Mouse (Mus musculus) liver, embryonic 12.5 days (tissue): ENCODE results near the gene Cmya5. TPM values are rescaled to one million over a fixed set of nuclear protein-coding genes. Genes with fewer than 3 reads are reported as not detected.

Source experiments
- ATAC-seq: fragments of 200-750 bp; cut with Nextera tagmentation; 2 replicates; pipeline ENCODE4 v1.8.0; 2017; ENCODE audit warnings: moderate number of reproducible peaks, mild to moderate bottlenecking, moderate library complexity
- H3K27ac ChIP-seq: fragments of 300-500 bp; sonication (generic); 2 replicates; pipeline ENCODE4 v1.5.1; 2016; ENCODE audit warnings: mild to moderate bottlenecking
- H3K27me3 ChIP-seq: fragments of 300-500 bp; sonication (generic); replicated peaks from 2 replicates; pipeline ENCODE4 v1.6.1; 2016; ENCODE audit warnings: mild to moderate bottlenecking, moderate library complexity
- H3K36me3 ChIP-seq: fragments of 300-500 bp; sonication (generic); 2 replicates; pipeline ENCODE4 v1.6.1; 2016; ENCODE audit warnings: mild to moderate bottlenecking, moderate library complexity
- H3K4me1 ChIP-seq: fragments of 300-500 bp; sonication (generic); 2 replicates; pipeline ENCODE4 v1.6.1; 2016
- H3K4me2 ChIP-seq: fragments of 300-500 bp; sonication (generic); 2 replicates; pipeline ENCODE4 v1.6.1; 2016; ENCODE audit warnings: mild to moderate bottlenecking, moderate library complexity
- H3K4me3 ChIP-seq: fragments of 300-500 bp; sonication (generic); 2 replicates; pipeline ENCODE4 v1.5.1; 2016; ENCODE audit warnings: mild to moderate bottlenecking, moderate library complexity
- H3K9ac ChIP-seq: fragments of 300-500 bp; sonication (generic); 2 replicates; pipeline ENCODE4 v1.6.1; 2016; ENCODE audit warnings: mild to moderate bottlenecking, moderate library complexity
- H3K9me3 ChIP-seq: fragments of 300-500 bp; sonication (generic); replicated peaks from 2 replicates; pipeline ENCODE4 v1.6.1; 2016; ENCODE audit warnings: mild to moderate bottlenecking, moderate library complexity
- WGBS: fragments of 180-500 bp; shearing (Covaris S2); methylation state at CpG from one replicate; pipeline ENCODE4 v1.1.7; 2016; ENCODE audit not compliant: insufficient replicate concordance; 5-methylcytosine and 5-hydroxymethylcytosine counted together
- polyA plus RNA-seq: library from polyadenylated mRNA; unstranded; fragments of >200 nt; fragmentation: Nextera tagmentation; extraction: Ambion mirVana; gene quantifications from 2 replicates; pipeline ENCODE4 v1.2.1, GENCODE M21; 2016

Gene Cmya5
- polyA plus RNA-seq, 1 experiment from 2014 or later = not detected

- Histone ChIP-seq H3K27ac (no peak overlapping the region), H3K4me1 (no peaks in the 10 kb centered on the region), H3K27me3 (no peaks in the 10 kb centered on the region), H3K4me2 (no peak overlapping the region), H3K4me3 (no peak overlapping the region), H3K36me3 (no peaks in the 10 kb centered on the region), H3K9me3 (no peaks in the 10 kb centered on the region), H3K9ac (no peak overlapping the region)
- ATAC-seq = no peak
- 61% methylated on average over 4 of the region's 4 CpGs for WGBS
Measured at GRCm38 (mm10) chr13:93102340-93103090, 42.0 kb downstream of the Cmya5 start.

GRCm38 (mm10) chr13:93098596-93098995 is 45.9 kb downstream of the Cmya5 start:
- 59% methylated on average over 3 of the region's 3 CpGs for WGBS
- no peak for ATAC-seq
- Histone ChIP-seq H3K27ac (no peak overlapping the region), H3K36me3 (no peaks in the 10 kb centered on the region), H3K9me3 (no peaks in the 10 kb centered on the region), H3K9ac (no peak overlapping the region), H3K4me3 (no peak overlapping the region), H3K4me2 (no peak overlapping the region), H3K27me3 (no peaks in the 10 kb centered on the region), H3K4me1 (peaks cover 12% of the 10 kb centered on the region; the same call in 1 of the 2 replicates)

GRCm38 (mm10) chr13:93096643-93097042 is 47.9 kb downstream of the Cmya5 start:
- H3K27ac ChIP-seq = no peak overlapping the region
- no peak overlapping the region for H3K4me3 ChIP-seq
- no peak overlapping the region for H3K4me2 ChIP-seq
- 73% methylated on average over 6 of the region's 6 CpGs for WGBS
- no peaks in the 10 kb centered on the region for H3K27me3 ChIP-seq
- H3K36me3 ChIP-seq = no peaks in the 10 kb centered on the region
- no peak for ATAC-seq
- H3K9ac ChIP-seq = no peak overlapping the region
- H3K4me1 ChIP-seq = peaks cover 13% of the 10 kb centered on the region; the same call in 1 of the 2 replicates
- H3K9me3 ChIP-seq = no peaks in the 10 kb centered on the region

- Histone ChIP-seq H3K4me2 (no peak overlapping the region), H3K9me3 (no peaks in the 10 kb centered on the region), H3K4me1 (peaks cover 13% of the 10 kb centered on the region; the same call in 1 of the 2 replicates), H3K4me3 (no peak overlapping the region), H3K27ac (no peak overlapping the region), H3K9ac (no peak overlapping the region), H3K27me3 (no peaks in the 10 kb centered on the region), H3K36me3 (no peaks in the 10 kb centered on the region)
- WGBS = 60% methylated on average over 15 of the region's 15 CpGs
- no peak for ATAC-seq
Measured at GRCm38 (mm10) chr13:93095097-93095791, 49.3 kb downstream of the Cmya5 start.

GRCm38 (mm10) chr13:93094204-93094935 is 50.2 kb downstream of the Cmya5 start:
- Histone ChIP-seq H3K4me3 (no peak overlapping the region), H3K4me1 (peaks cover 13% of the 10 kb centered on the region; the same call in 1 of the 2 replicates), H3K27me3 (no peaks in the 10 kb centered on the region), H3K4me2 (no peak overlapping the region), H3K9me3 (no peaks in the 10 kb centered on the region), H3K36me3 (no peaks in the 10 kb centered on the region), H3K27ac (no peak overlapping the region), H3K9ac (no peak overlapping the region)
- 25% methylated on average over 10 of the region's 10 CpGs for WGBS
- no peak for ATAC-seq

- Histone ChIP-seq H3K4me3 (no peak overlapping the region), H3K9me3 (no peaks in the 10 kb centered on the region), H3K4me2 (no peak overlapping the region), H3K9ac (no peak overlapping the region), H3K36me3 (no peaks in the 10 kb centered on the region), H3K27ac (no peak overlapping the region), H3K4me1 (peaks cover 13% of the 10 kb centered on the region; the same call in 1 of the 2 replicates), H3K27me3 (no peaks in the 10 kb centered on the region)
- no peak for ATAC-seq
- 29% methylated on average over 5 of the region's 5 CpGs for WGBS
Measured at GRCm38 (mm10) chr13:93093697-93094096, 50.8 kb downstream of the Cmya5 start.

- no peaks in the 10 kb centered on the region for H3K36me3 ChIP-seq
- H3K4me1 ChIP-seq = peaks cover 13% of the 10 kb centered on the region; the same call in 1 of the 2 replicates
- no peak overlapping the region for H3K4me2 ChIP-seq
- no peak for ATAC-seq
- H3K9ac ChIP-seq = no peak overlapping the region
- H3K4me3 ChIP-seq = no peak overlapping the region
- no peaks in the 10 kb centered on the region for H3K9me3 ChIP-seq
- no peak overlapping the region for H3K27ac ChIP-seq
- H3K27me3 ChIP-seq = no peaks in the 10 kb centered on the region
- WGBS = 39% methylated on average over 2 of the region's 2 CpGs
Measured at GRCm38 (mm10) chr13:93092916-93093429, 51.6 kb downstream of the Cmya5 start.

- no peak for ATAC-seq
- 78% methylated on average over 10 of the region's 10 CpGs for WGBS
- no peak overlapping the region for H3K9ac ChIP-seq
- H3K4me2 ChIP-seq = no peak overlapping the region
- H3K9me3 ChIP-seq = no peaks in the 10 kb centered on the region
- H3K36me3 ChIP-seq = no peaks in the 10 kb centered on the region
- H3K27me3 ChIP-seq = no peaks in the 10 kb centered on the region
- peaks cover 13% of the 10 kb centered on the region; the same call in 1 of the 2 replicates for H3K4me1 ChIP-seq
- no peak overlapping the region for H3K4me3 ChIP-seq
- H3K27ac ChIP-seq = no peak overlapping the region
Measured at GRCm38 (mm10) chr13:93091866-93092455, 52.6 kb downstream of the Cmya5 start.

- 78% methylated on average over 9 of the region's 9 CpGs for WGBS
- no peak for ATAC-seq
- Histone ChIP-seq H3K9me3 (no peaks in the 10 kb centered on the region), H3K9ac (no peak overlapping the region), H3K4me3 (no peak overlapping the region), H3K4me1 (peaks cover 13% of the 10 kb centered on the region; the same call in 1 of the 2 replicates), H3K27me3 (no peaks in the 10 kb centered on the region), H3K27ac (no peak overlapping the region), H3K36me3 (no peaks in the 10 kb centered on the region), H3K4me2 (no peak overlapping the region)
Measured at GRCm38 (mm10) chr13:93091176-93091575, 53.3 kb downstream of the Cmya5 start.

GRCm38 (mm10) chr13:93089481-93089880 is 55.0 kb downstream of the Cmya5 start:
- Histone ChIP-seq H3K4me3 (no peak overlapping the region), H3K36me3 (no peaks in the 10 kb centered on the region), H3K27ac (no peak overlapping the region), H3K4me2 (no peak overlapping the region), H3K9ac (no peak overlapping the region), H3K27me3 (no peaks in the 10 kb centered on the region), H3K4me1 (0 out of 2 replicates have a peak, but pooled peaks cover 7% of the 10 kb centered on the region), H3K9me3 (no peaks in the 10 kb centered on the region)
- no peak for ATAC-seq
- 54% methylated on average over 5 of the region's 5 CpGs for WGBS

- Histone ChIP-seq H3K9ac (no peak overlapping the region), H3K9me3 (no peaks in the 10 kb centered on the region), H3K4me1 (no peaks in the 10 kb centered on the region), H3K4me2 (no peak overlapping the region), H3K27ac (no peak overlapping the region), H3K27me3 (no peaks in the 10 kb centered on the region), H3K36me3 (no peaks in the 10 kb centered on the region), H3K4me3 (no peak overlapping the region)
- WGBS = 68% methylated on average over 4 of the region's 4 CpGs
- ATAC-seq = no peak
Measured at GRCm38 (mm10) chr13:93085711-93086110, 58.8 kb downstream of the Cmya5 start.
